Mouse (Mus musculus) midbrain, embryonic 15.5 days (tissue): ENCODE measurements around the gene Sertad3. TPM values are rescaled to one million over a fixed set of nuclear protein-coding genes. Genes with fewer than 3 reads are reported as not detected.

Source experiments
- ATAC-seq: fragments of 200-750 bp; cut with Nextera tagmentation; replicated peaks from 2 replicates; pipeline ENCODE4 v1.8.0; 2017; ENCODE audit warnings: moderate TSS enrichment
- H3K27ac ChIP-seq: fragments of 300-500 bp; sonication (generic); 2 replicates; pipeline ENCODE4 v1.5.1; 2015; ENCODE audit warnings: mild to moderate bottlenecking, inconsistent platforms
- H3K27me3 ChIP-seq: fragments of 300-500 bp; sonication (generic); replicated peaks from 2 replicates; pipeline ENCODE4 v1.6.1; 2015; ENCODE audit warnings: inconsistent platforms
- H3K36me3 ChIP-seq: fragments of 300-500 bp; sonication (generic); replicated peaks from 2 replicates; pipeline ENCODE4 v1.6.1; 2015; ENCODE audit warnings: inconsistent platforms
- H3K4me1 ChIP-seq: fragments of 300-500 bp; sonication (generic); 2 replicates; pipeline ENCODE4 v1.6.1; 2015; ENCODE audit warnings: inconsistent platforms
- H3K4me2 ChIP-seq: fragments of 300-500 bp; sonication (generic); 2 replicates; pipeline ENCODE4 v1.6.1; 2015; ENCODE audit warnings: inconsistent platforms, mild to moderate bottlenecking, moderate library complexity
- H3K4me3 ChIP-seq: fragments of 300-500 bp; sonication (generic); 2 replicates; pipeline ENCODE4 v1.5.1; 2015; ENCODE audit warnings: mild to moderate bottlenecking, inconsistent platforms
- H3K9ac ChIP-seq: fragments of 300-500 bp; sonication (generic); 2 replicates; pipeline ENCODE4 v1.6.1; 2015; ENCODE audit warnings: mild to moderate bottlenecking, inconsistent platforms
- H3K9me3 ChIP-seq: fragments of 300-500 bp; sonication (generic); 2 replicates; pipeline ENCODE4 v1.6.1; 2016; ENCODE audit warnings: inconsistent platforms
- WGBS: fragments of 180-500 bp; shearing (Covaris S2); methylation state at CpG from one replicate; pipeline ENCODE4 v1.1.7; 2015; ENCODE audit warnings: mixed read lengths; 5-methylcytosine and 5-hydroxymethylcytosine counted together
- polyA plus RNA-seq: library from polyadenylated mRNA; unstranded; fragments of >200 nt; fragmentation: Nextera tagmentation; extraction: Ambion mirVana; gene quantifications from 2 replicates; pipeline ENCODE4 v1.2.1, GENCODE M21; 2015

Sertad3 gene
- polyA plus RNA-seq: 7.9 and 9.9 TPM in 2 replicates

DNA sequence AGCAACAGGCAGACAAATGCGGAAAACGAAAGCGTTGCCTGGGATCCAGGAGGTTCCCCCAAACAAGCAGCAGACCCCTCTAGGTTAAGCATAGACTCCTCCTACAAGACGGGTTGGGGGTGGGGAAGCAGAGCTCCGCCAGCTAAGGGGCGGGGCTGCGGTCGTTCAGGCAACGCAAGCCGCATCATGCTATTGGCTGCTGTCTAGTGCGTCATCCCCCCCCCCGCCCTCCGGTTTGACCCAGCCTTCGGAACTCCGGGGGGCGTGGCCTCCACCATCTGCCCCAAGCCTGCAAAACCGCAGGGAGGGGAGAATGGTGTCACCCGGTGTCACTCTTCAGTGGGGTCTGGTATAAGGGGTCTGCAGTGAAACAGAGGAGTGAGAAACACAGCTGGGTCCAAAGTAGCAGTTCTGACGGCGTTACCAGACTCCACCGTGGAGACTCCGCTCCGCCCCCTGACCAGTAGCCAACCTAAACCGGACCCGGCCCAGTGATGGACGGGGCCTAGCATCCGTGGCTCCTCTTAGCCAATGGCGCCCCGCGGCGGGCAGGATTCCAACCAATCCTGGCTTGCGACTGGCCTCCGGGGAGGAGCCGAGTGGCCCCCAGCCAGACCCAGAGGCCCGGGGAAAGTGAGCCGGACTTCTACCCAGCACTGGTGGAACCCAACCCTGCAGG lies at the start of gene Sertad3:
Gene Sertad3, plus strand, starts transcription at position 613 of the 679 bp plus-strand sequence.
- WGBS: under 1% methylated on average over 36 of the region's 36 CpGs
- 0 out of 2 replicates have a peak, but pooled peaks cover 8% of the 10 kb centered on the region for H3K4me1 ChIP-seq
- peak; percentile 93 for ATAC-seq

DNA sequence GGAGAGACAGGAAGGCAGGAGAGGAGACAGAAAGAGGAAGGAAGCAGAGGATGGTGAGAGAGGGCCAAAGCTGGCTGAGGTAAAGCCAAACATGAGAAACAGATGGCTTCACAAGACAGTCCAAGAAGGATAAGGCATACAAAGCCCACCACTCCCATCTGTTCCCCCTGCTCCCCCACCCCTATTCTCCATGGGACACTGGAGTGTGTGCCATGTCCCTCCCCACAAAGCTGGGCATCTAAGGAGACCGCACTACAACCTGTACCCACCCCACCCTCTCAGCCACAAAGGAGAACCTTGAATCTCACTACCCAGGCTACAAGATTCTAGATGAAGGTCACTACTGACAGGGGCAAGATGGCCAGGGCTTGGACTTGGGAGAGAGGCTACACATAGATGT lies 46.2 kb upstream of the Sertad3 start:
- Histone ChIP-seq H3K4me2 (no peak overlapping the region), H3K27me3 (no peaks in the 10 kb centered on the region), H3K36me3 (peaks cover 32% of the 10 kb centered on the region), H3K4me3 (no peak overlapping the region), H3K27ac (no peak overlapping the region), H3K9ac (no peak overlapping the region), H3K4me1 (no peaks in the 10 kb centered on the region), H3K9me3 (no peaks in the 10 kb centered on the region)
- ATAC-seq: no peak
- 56% methylated on average over 1 of the region's 1 CpGs for WGBS

More for the DNA sequence above, at the start of gene Sertad3:
- H3K27me3 ChIP-seq: no peaks in the 10 kb centered on the region
- H3K4me3 ChIP-seq: peak within 1 kb of the TSS; percentile 63
- H3K9ac ChIP-seq: peak within 1 kb of the TSS; percentile 57
- H3K27ac ChIP-seq: peak within 1 kb of the TSS; percentile 82
- peak within 1 kb of the TSS; percentile 92 for H3K4me2 ChIP-seq
- H3K9me3 ChIP-seq: no peaks in the 10 kb centered on the region
- H3K36me3 ChIP-seq: no peaks in the 10 kb centered on the region

DNA sequence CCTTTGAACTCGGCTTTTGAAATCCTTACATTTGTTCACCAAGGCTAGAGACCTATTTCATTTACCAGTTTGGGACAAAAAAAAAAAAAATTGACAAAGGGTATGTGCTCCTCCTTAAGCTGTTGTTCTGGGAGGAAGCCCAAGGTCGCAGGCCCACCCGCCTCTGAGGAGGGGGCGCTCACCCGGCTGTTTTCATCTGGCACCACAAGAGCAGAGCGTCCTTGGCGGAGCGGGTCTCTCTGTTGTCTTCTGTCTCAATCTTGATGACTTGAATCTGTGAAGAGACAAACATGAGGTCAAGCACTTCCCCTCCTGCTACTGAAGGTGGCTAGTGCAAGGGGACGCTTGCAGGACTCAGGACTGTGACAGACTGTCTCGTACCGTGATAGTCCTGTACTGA lies 45.6 kb upstream of the Sertad3 start:
- Histone ChIP-seq H3K9me3 (no peaks in the 10 kb centered on the region), H3K4me2 (no peak overlapping the region), H3K9ac (no peak overlapping the region), H3K27me3 (no peaks in the 10 kb centered on the region), H3K27ac (no peak overlapping the region), H3K36me3 (peaks cover 29% of the 10 kb centered on the region), H3K4me3 (no peak overlapping the region), H3K4me1 (no peaks in the 10 kb centered on the region)
- ATAC-seq: no peak
- 84% methylated on average over 11 of the region's 11 CpGs for WGBS

DNA sequence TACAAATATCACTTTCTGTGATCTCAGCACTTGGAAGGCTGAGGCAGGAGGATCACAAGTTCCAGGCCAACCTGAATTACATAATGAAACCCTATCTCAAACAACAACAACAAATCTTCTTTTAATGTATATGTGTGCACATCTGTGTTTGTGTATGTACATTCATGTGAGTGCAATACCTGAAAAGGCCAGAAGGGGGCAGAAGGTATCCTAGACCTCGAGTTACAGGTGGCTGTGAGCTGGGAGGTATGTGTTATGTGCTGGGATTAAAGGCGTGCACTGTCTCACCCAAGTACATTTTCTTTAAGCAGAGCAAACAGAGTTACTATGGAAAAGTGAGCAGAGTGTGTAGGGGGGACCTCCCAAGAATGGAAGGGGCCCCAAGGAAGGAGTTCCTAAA lies 44.4 kb upstream of the Sertad3 start:
- Histone ChIP-seq H3K27me3 (peaks cover 5% of the 10 kb centered on the region), H3K9me3 (no peaks in the 10 kb centered on the region), H3K4me1 (no peaks in the 10 kb centered on the region), H3K36me3 (peaks cover 22% of the 10 kb centered on the region), H3K27ac (no peak overlapping the region), H3K9ac (no peak overlapping the region), H3K4me3 (no peak overlapping the region), H3K4me2 (no peak overlapping the region)
- 60% methylated on average over 2 of the region's 2 CpGs for whole genome bisulfite sequencing
- no peak for ATAC-seq

GRCm38 (mm10) chr7:27433349-27433748 lies 40.2 kb upstream of the Sertad3 start:
- H3K36me3 ChIP-seq: peaks cover 10% of the 10 kb centered on the region
- ATAC-seq: no peak
- H3K9me3 ChIP-seq: no peaks in the 10 kb centered on the region
- no peak overlapping the region for H3K4me2 ChIP-seq
- no peak overlapping the region for H3K27ac ChIP-seq
- H3K4me1 ChIP-seq: no peaks in the 10 kb centered on the region
- WGBS: 33% methylated on average over 10 of the region's 10 CpGs
- H3K9ac ChIP-seq: no peak overlapping the region
- peaks cover 13% of the 10 kb centered on the region for H3K27me3 ChIP-seq
- no peak overlapping the region for H3K4me3 ChIP-seq

- Histone ChIP-seq H3K4me3 (no peak overlapping the region), H3K9me3 (no peaks in the 10 kb centered on the region)
- 18% methylated on average over 10 of the region's 10 CpGs for WGBS
Measured at GRCm38 (mm10) chr7:27433794-27434193, 39.8 kb upstream of the Sertad3 start.

DNA sequence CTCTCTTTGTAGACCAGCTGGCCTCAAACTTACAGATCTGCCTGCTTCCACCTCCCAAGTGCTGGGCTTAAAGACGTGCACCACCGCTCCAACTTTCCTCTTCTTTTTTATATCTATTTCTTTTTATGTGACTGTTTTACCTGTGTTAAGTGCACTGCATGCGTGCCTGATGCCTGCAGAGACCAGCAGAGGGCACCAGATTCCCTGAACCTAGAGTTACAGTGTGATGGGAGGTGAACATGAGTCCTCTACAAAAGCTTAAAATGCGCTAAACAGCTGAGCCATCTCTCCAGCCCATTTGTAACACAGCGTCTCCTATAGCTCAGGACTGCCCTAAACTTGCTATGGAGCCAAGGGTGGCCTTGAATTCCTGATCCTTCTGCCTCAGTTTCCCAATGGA lies 36.0 kb upstream of the Sertad3 start:
- WGBS: 52% methylated on average over 5 of the region's 5 CpGs
- H3K4me1 ChIP-seq: no peaks in the 10 kb centered on the region
- H3K9ac ChIP-seq: no peak overlapping the region
- H3K27ac ChIP-seq: no peak overlapping the region
- H3K9me3 ChIP-seq: no peaks in the 10 kb centered on the region
- ATAC-seq: no peak
- H3K4me3 ChIP-seq: no peak overlapping the region
- no peaks in the 10 kb centered on the region; the same call in 1 of the 2 replicates for H3K36me3 ChIP-seq
- peaks cover 13% of the 10 kb centered on the region for H3K27me3 ChIP-seq
- no peak overlapping the region for H3K4me2 ChIP-seq

More at GRCm38 (mm10) chr7:27433794-27434193, 39.8 kb upstream of the Sertad3 start:
- Histone ChIP-seq H3K27ac (no peak overlapping the region), H3K4me1 (no peaks in the 10 kb centered on the region), H3K9ac (no peak overlapping the region), H3K36me3 (peaks cover 10% of the 10 kb centered on the region), H3K27me3 (peaks cover 13% of the 10 kb centered on the region), H3K4me2 (no peak overlapping the region)
- ATAC-seq: no peak

GRCm38 (mm10) chr7:27440014-27440413 lies 33.6 kb upstream of the Sertad3 start:
- Histone ChIP-seq H3K27me3 (peaks cover under 1% of the 10 kb centered on the region; the same call in 1 of the 2 replicates), H3K4me2 (no peak overlapping the region), H3K27ac (no peak overlapping the region), H3K4me1 (no peaks in the 10 kb centered on the region), H3K4me3 (no peak overlapping the region), H3K9ac (no peak overlapping the region), H3K36me3 (no peaks in the 10 kb centered on the region; the same call in 1 of the 2 replicates), H3K9me3 (no peaks in the 10 kb centered on the region)
- no peak for ATAC-seq
- 82% methylated on average over 4 of the region's 4 CpGs for WGBS

GRCm38 (mm10) chr7:27446051-27446450 lies 27.5 kb upstream of the Sertad3 start:
- peak; percentile 2; the same call in 1 of the 2 replicates for ATAC-seq
- Histone ChIP-seq H3K4me1 (peaks cover 16% of the 10 kb centered on the region), H3K9me3 (no peaks in the 10 kb centered on the region), H3K9ac (peak overlapping the region; percentile 75), H3K27ac (peak overlapping the region; percentile 81), H3K27me3 (no peaks in the 10 kb centered on the region; the same call in 1 of the 2 replicates), H3K4me2 (peak overlapping the region; percentile 96), H3K36me3 (no peaks in the 10 kb centered on the region), H3K4me3 (peak overlapping the region; percentile 78)
- 1% methylated on average over 15 of the region's 18 CpGs for WGBS

DNA sequence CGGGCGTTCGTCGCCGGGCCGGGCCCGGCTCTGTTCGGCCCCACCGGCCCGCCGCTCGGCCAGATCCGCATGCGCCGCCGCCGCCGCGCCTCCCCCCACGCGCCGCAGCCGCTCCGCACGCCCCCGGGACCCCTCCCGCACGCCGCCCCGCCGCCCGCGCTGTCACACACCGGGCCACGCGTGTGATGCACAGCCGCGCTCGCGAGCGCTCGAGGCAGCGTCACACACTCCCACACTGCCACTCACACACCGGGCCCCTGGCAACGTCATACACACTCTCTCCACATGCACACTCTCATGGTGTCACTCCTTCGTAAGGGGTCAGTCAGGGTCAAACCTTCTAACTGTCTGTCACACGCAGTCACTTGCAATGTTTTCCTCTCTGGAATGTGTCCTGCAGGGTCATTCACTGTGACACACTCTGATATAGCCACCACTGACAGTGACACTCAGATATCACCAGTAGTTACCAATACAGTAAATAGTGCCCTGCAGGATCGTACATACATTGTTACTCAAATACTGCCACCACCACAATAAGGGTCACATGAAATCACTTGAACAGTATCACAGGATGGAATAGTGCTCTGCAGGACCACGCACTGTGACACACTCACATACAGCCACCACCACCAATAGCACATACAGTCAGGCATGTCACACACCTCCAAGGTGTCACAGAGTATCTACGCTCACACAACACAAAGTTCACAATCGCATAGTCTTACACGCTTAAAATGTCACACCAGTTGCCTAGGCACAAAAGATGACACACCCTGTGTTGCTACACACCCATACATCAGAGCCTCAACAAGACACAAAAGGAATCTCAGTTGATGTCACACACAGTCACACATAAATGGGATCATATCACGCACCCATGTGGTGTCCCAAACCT lies 26.8 kb upstream of the Sertad3 start:
- Histone ChIP-seq H3K4me2 (peak overlapping the region; percentile 96), H3K27me3 (no peaks in the 10 kb centered on the region; the same call in 1 of the 2 replicates), H3K4me1 (peaks cover 16% of the 10 kb centered on the region), H3K27ac (peak overlapping the region; percentile 81), H3K9me3 (no peaks in the 10 kb centered on the region), H3K9ac (peak overlapping the region; percentile 75), H3K36me3 (no peaks in the 10 kb centered on the region), H3K4me3 (peak overlapping the region; percentile 78)
- 8% methylated on average over 47 of the region's 53 CpGs for WGBS
- peak; percentile 73 for ATAC-seq

DNA sequence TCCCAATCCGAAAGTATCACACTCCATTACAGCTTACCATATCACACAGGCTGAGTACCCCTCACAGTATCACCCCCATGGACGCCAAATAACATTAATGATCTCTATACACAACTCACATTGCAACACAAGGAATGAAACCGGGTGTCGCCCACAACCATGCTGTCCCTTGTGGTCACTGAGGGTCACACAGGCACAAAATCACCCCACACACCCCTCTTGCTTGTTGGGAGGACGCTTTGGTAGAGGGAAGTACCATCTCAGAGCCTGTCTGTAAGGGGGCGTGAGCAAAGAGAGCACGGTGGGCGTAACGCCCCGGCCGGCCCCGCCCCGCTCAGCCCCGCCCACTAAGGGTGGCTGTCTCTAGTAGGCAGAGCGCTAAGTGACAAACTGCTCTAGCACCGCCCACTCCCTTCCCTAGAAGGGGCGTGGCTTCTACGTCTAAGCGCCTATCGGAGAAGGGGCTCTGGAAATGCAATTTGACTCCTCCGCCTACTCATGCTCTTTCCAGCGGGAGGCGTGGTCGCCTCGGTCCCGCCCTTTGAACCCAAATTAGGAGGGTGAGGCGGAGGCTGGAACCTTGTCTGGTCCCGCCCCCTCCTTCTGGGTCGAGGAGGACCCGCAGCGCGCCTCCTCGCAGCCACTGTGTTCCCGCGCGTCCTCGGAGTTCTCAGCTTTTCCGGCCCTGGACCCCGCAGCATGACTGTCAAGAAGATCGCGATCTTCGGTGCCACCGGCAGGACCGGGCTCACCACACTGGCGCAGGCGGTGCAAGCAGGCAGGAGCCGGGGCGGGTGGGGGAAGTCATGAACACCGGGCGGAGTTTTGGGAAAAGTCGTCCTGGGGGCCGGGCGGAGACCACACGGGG lies 25.9 kb upstream of the Sertad3 start, which contains the start of the genes Sptbn4 and Blvrb:
Gene Sptbn4, minus strand, starts transcription at position 268 of the 868 bp plus-strand sequence.
Gene Blvrb, plus strand, starts transcription at position 560 of the 868 bp plus-strand sequence.
- no peaks in the 10 kb centered on the region; the same call in 1 of the 2 replicates for H3K27me3 ChIP-seq
- peak; percentile 93 for ATAC-seq
- H3K9ac ChIP-seq: peak within 1 kb of the TSS; percentile 75
- H3K4me1 ChIP-seq: peaks cover 16% of the 10 kb centered on the region
- H3K27ac ChIP-seq: peak within 1 kb of the TSS; percentile 81
- H3K36me3 ChIP-seq: no peaks in the 10 kb centered on the region
- H3K4me2 ChIP-seq: peak within 1 kb of the TSS; percentile 96
- 1% methylated on average over 54 of the region's 54 CpGs for WGBS
- peak within 1 kb of the TSS; percentile 78 for H3K4me3 ChIP-seq
- no peaks in the 10 kb centered on the region for H3K9me3 ChIP-seq
